Mouse (Mus musculus) spleen, adult 2 months (tissue): ENCODE measurements around the gene Slc22a13. TPM values are rescaled to one million over a fixed set of nuclear protein-coding genes. Genes with fewer than 3 reads are reported as not detected.

Source experiments
- DNase-seq, 2 experiments: peaks; one replicate each; pipeline versions ENCODE4 v3.0.0 to v3.0.0-alpha.2; 2012 to 2021; ENCODE audit warnings: low spot score in 2 of 2, low read depth in 1 of 2
- H3K27ac ChIP-seq: fragments of 200-500 bp; 2 replicates; pipeline ENCODE4 v1.5.1; 2012; ENCODE audit warnings: low read length, inconsistent platforms; ENCODE audit not compliant: insufficient read depth
- H3K27me3 ChIP-seq: fragments of 200-500 bp; 2 replicates; pipeline ENCODE4 v1.6.1; 2012; ENCODE audit warnings: mild to moderate bottlenecking, moderate library complexity, low read length, inconsistent platforms; ENCODE audit not compliant: control insufficient read depth, insufficient read depth
- H3K36me3 ChIP-seq: fragments of 200-500 bp; 2 replicates; pipeline ENCODE4 v1.6.1; 2012; ENCODE audit warnings: mild to moderate bottlenecking, low read length, inconsistent platforms; ENCODE audit not compliant: control insufficient read depth, insufficient read depth
- H3K4me1 ChIP-seq: fragments of 200-500 bp; 2 replicates; pipeline ENCODE4 v1.6.1; 2011; ENCODE audit warnings: inconsistent platforms; ENCODE audit not compliant: control insufficient read depth, insufficient read depth, insufficient read length
- H3K4me3 ChIP-seq: fragments of 200-500 bp; 2 replicates; pipeline ENCODE4 v1.5.1; 2011; ENCODE audit warnings: mild to moderate bottlenecking, inconsistent platforms; ENCODE audit not compliant: insufficient read depth, insufficient read length; ENCODE audit errors: extremely low read depth
- CTCF ChIP-seq: fragments of 200-500 bp; IDR thresholded peaks from 2 replicates; pipeline ENCODE4 v1.5.1; 2011; ENCODE audit warnings: mild to moderate bottlenecking, inconsistent platforms; ENCODE audit not compliant: insufficient read depth, insufficient read length, insufficient replicate concordance; ENCODE audit errors: extremely low read depth
- POLR2A ChIP-seq: fragments of 200-500 bp; IDR thresholded peaks from 2 replicates; pipeline ENCODE4 v1.6.1; 2011; ENCODE audit warnings: low read depth, low read length, inconsistent platforms
- WGBS: fragments of 180-500 bp; shearing (Covaris S2); methylation state at CpG from one replicate; pipeline ENCODE4 v1.1.7; 2018; 5-methylcytosine and 5-hydroxymethylcytosine counted together
- polyA plus RNA-seq: library from polyadenylated mRNA; depleted of rRNA; stranded (reverse); fragments of >200 nt; gene quantifications from 2 replicates; pipeline ENCODE4 v1.2.3, GENCODE M21; 2012

The Slc22a13 gene
- polyA plus RNA-seq, 1 experiment, result 0.07 TPM

- H3K27ac ChIP-seq, result no peak overlapping the region
- H3K4me1 ChIP-seq, result peaks cover 2% of the 10 kb centered on the region; the same call in 1 of the 2 replicates
- DNase-seq, result no peak
- no peak overlapping the region for H3K4me3 ChIP-seq
- TF ChIP-seq CTCF (no peak), POLR2A (no peak)
- WGBS, result 51% methylated on average over 7 of the region's 7 CpGs
- no peaks in the 10 kb centered on the region for H3K36me3 ChIP-seq
- peaks cover 7% of the 10 kb centered on the region for H3K27me3 ChIP-seq
Observed at GRCm38 (mm10) chr9:119155826-119156225, 53.1 kb downstream of the Slc22a13 start.

GRCm38 (mm10) chr9:119155416-119155815, 53.5 kb downstream of the Slc22a13 start:
- no peak for TF ChIP-seq POLR2A
- TF ChIP-seq CTCF, result no peak
- Histone ChIP-seq H3K4me3 (no peak overlapping the region), H3K36me3 (no peaks in the 10 kb centered on the region), H3K4me1 (peaks cover 2% of the 10 kb centered on the region; the same call in 1 of the 2 replicates), H3K27ac (no peak overlapping the region), H3K27me3 (peaks cover 7% of the 10 kb centered on the region)
- WGBS, result 87% methylated on average over 8 of the region's 8 CpGs
- no peak for DNase-seq

GRCm38 (mm10) chr9:119151751-119152150, 57.1 kb downstream of the Slc22a13 start:
- Histone ChIP-seq H3K27ac (no peak overlapping the region), H3K4me3 (no peak overlapping the region), H3K36me3 (no peaks in the 10 kb centered on the region), H3K27me3 (peaks cover 2% of the 10 kb centered on the region; the same call in 1 of the 2 replicates), H3K4me1 (peaks cover 1% of the 10 kb centered on the region; the same call in 1 of the 2 replicates)
- WGBS, result 84% methylated on average over 2 of the region's 2 CpGs
- DNase-seq, result no peak
- no peak for TF ChIP-seq POLR2A
- TF ChIP-seq CTCF, result no peak

- Histone ChIP-seq H3K4me3 (no peak overlapping the region), H3K36me3 (no peaks in the 10 kb centered on the region), H3K27me3 (no peaks in the 10 kb centered on the region), H3K27ac (no peak overlapping the region), H3K4me1 (no peaks in the 10 kb centered on the region)
- no peak for TF ChIP-seq POLR2A
- no peak for TF ChIP-seq CTCF
- 37% methylated on average over 5 of the region's 5 CpGs for WGBS
- no peak for DNase-seq
Observed at GRCm38 (mm10) chr9:119149601-119150000, 59.3 kb downstream of the Slc22a13 start.

- 42% methylated on average over 13 of the region's 13 CpGs for WGBS
- DNase-seq, result no peak
- H3K4me3 ChIP-seq, result no peak overlapping the region
Observed at GRCm38 (mm10) chr9:119146098-119146770, 62.7 kb downstream of the Slc22a13 start.

GRCm38 (mm10) chr9:119145638-119146037, 63.3 kb downstream of the Slc22a13 start:
- TF ChIP-seq POLR2A (no peak), CTCF (no peak)
- Histone ChIP-seq H3K27ac (no peak overlapping the region), H3K4me1 (no peaks in the 10 kb centered on the region), H3K36me3 (no peaks in the 10 kb centered on the region), H3K4me3 (no peak overlapping the region), H3K27me3 (no peaks in the 10 kb centered on the region)
- WGBS, result 73% methylated on average over 6 of the region's 6 CpGs
- no peak for DNase-seq

More at GRCm38 (mm10) chr9:119146098-119146770, 62.7 kb downstream of the Slc22a13 start:
- no peak for TF ChIP-seq POLR2A
- TF ChIP-seq CTCF, result no peak
- Histone ChIP-seq H3K4me1 (no peaks in the 10 kb centered on the region), H3K27me3 (no peaks in the 10 kb centered on the region), H3K27ac (no peak overlapping the region), H3K36me3 (no peaks in the 10 kb centered on the region)

- no peak for TF ChIP-seq POLR2A
- no peak for TF ChIP-seq CTCF
- H3K4me3 ChIP-seq, result no peak overlapping the region
- 75% methylated on average over 10 of the region's 10 CpGs for WGBS
- DNase-seq, result no peak
- H3K4me1 ChIP-seq, result no peaks in the 10 kb centered on the region
- no peaks in the 10 kb centered on the region for H3K27me3 ChIP-seq
- no peak overlapping the region for H3K27ac ChIP-seq
- H3K36me3 ChIP-seq, result no peaks in the 10 kb centered on the region
Observed at GRCm38 (mm10) chr9:119145137-119145536, 63.8 kb downstream of the Slc22a13 start.
